In genomic region chr6:6874073-6874771, GRCm38 (mm10) we compare ENCODE assay signal across 10 mouse cellular contexts. TPM values are rescaled to one million over a fixed set of nuclear protein-coding genes. Genes with fewer than 3 reads are reported as not detected.
DNase-seq lines count a peak whose midpoint lies in the region; ATAC-seq lines count a peak whose summit lies in the region.
"Had no signal": no experiment of that assay in that cellular context is flagged by ENCODE, and none has a peak within 500 bp of the region (broad histone marks: within the 10 kb centered on the region; RNA-seq: fewer than 3 reads in every experiment).

No protein-coding gene starts in this region.

- peak; percentile 38 for ATAC-seq in embryonic facial prominence, embryonic 13.5 days (ENCODE audit: insufficient number of reproducible peaks, insufficient read depth, low FRiP score, low TSS enrichment, low read depth)
- peak; percentile 34; the same call in 1 of the 2 replicates for ATAC-seq in intestine, embryonic 16.5 days
- 0 out of 2 replicates have a peak, but pooled peaks have one; percentile 7 for ATAC-seq in neural tube, embryonic 12.5 days (ENCODE audit: low FRiP score, low read depth)

- H3K4me1 ChIP-seq in embryonic facial prominence, embryonic 13.5 days = peaks cover 40% of the 10 kb centered on the region
- no peaks in the 10 kb centered on the region for H3K4me1 ChIP-seq in intestine, embryonic 16.5 days (ENCODE audit: control insufficient read depth, insufficient read depth, low read length)
- peaks cover 3% of the 10 kb centered on the region for H3K4me1 ChIP-seq in neural tube, embryonic 12.5 days

- H3K4me2 ChIP-seq in embryonic facial prominence, embryonic 13.5 days = peak overlapping the region; percentile 78
- H3K4me2 ChIP-seq in intestine, embryonic 16.5 days (ENCODE audit: low read depth, low read length) = no peak overlapping the region
- no peak overlapping the region for H3K4me2 ChIP-seq in neural tube, embryonic 12.5 days (replicated peaks)

- H3K27me3 ChIP-seq in embryonic facial prominence, embryonic 13.5 days = peaks cover 100% of the 10 kb centered on the region
- H3K27me3 ChIP-seq in intestine, embryonic 16.5 days (replicated peaks; ENCODE audit: control insufficient read depth, insufficient read depth, low read length) = peaks cover 73% of the 10 kb centered on the region
- peaks cover 97% of the 10 kb centered on the region for H3K27me3 ChIP-seq in neural tube, embryonic 12.5 days (replicated peaks)

- H3K36me3 ChIP-seq in embryonic facial prominence, embryonic 13.5 days = 0 out of 2 replicates have a peak, but pooled peaks cover 3% of the 10 kb centered on the region
- H3K36me3 ChIP-seq in intestine, embryonic 16.5 days (ENCODE audit: control insufficient read depth, insufficient read depth, low read length) = no peaks in the 10 kb centered on the region
- H3K36me3 ChIP-seq in neural tube, embryonic 12.5 days = no peaks in the 10 kb centered on the region

- H3K9me3 ChIP-seq in embryonic facial prominence, embryonic 13.5 days = no peaks in the 10 kb centered on the region
- no peaks in the 10 kb centered on the region for H3K9me3 ChIP-seq in intestine, embryonic 16.5 days (ENCODE audit: control insufficient read depth, low read length)
- H3K9me3 ChIP-seq in neural tube, embryonic 12.5 days = no peaks in the 10 kb centered on the region

- peak overlapping the region; percentile 27 for H3K4me3 ChIP-seq in embryonic facial prominence, embryonic 13.5 days
- no peak overlapping the region for H3K4me3 ChIP-seq in intestine, embryonic 16.5 days (ENCODE audit: low read length)
- H3K4me3 ChIP-seq in neural tube, embryonic 12.5 days = no peak overlapping the region

- H3K27ac ChIP-seq in embryonic facial prominence, embryonic 13.5 days = peak overlapping the region; percentile 85
- no peak overlapping the region for H3K27ac ChIP-seq in intestine, embryonic 16.5 days (ENCODE audit: low read length)
- no peak overlapping the region for H3K27ac ChIP-seq in neural tube, embryonic 12.5 days

- 2% methylated on average over 24 of the region's 25 CpGs for WGBS in embryonic facial prominence, embryonic 13.5 days
- WGBS in intestine, embryonic 16.5 days = 1% methylated on average over 25 of the region's 25 CpGs
- 0% methylated on average over 25 of the region's 25 CpGs for WGBS in neural tube, embryonic 12.5 days

- H3K9ac ChIP-seq in embryonic facial prominence, embryonic 13.5 days = peak overlapping the region; percentile 62
- H3K9ac ChIP-seq in intestine, embryonic 16.5 days (ENCODE audit: low read depth, low read length) = no peak overlapping the region
- no peak overlapping the region for H3K9ac ChIP-seq in neural tube, embryonic 12.5 days

- intact Hi-C loops in heart, postnatal 14 days (cut with DNase I) = no loop called here

- DNase-seq in heart, adult 11 months = peak; percentile 80
- no peak for DNase-seq in heart, postnatal 14 days
- DNase-seq in spleen, postnatal 14 days (ENCODE audit: low spot score in 2 of 2) = no peak
- DNase-seq in layer of hippocampus, adult 9-10 months (ENCODE audit: low spot score) = no peak
- no peak for DNase-seq in urinary bladder, postnatal 36 days (ENCODE audit: low spot score in 2 of 2)
- DNase-seq: cerebellum, postnatal 25 days had no signal

RNA-seq across cellular contexts. Expression of gene Dlx5, which starts 7.7 kb away (rescaled TPM):
- under 1 TPM in 1 of 2 experiments, not detected in 1; 0.41 TPM for total RNA-seq in heart, postnatal 14 days (2021)
- 44.3 and 54.9 TPM in 2 replicates for polyA plus RNA-seq in embryonic facial prominence, embryonic 13.5 days (2015; fragmentation: Nextera tagmentation; extraction: Ambion mirVana)
- 1.5 and 1.7 TPM in 2 replicates for polyA plus RNA-seq in intestine, embryonic 16.5 days (2015; fragmentation: Nextera tagmentation; extraction: Ambion mirVana)
- 0.72 and 1.3 TPM in 2 replicates for polyA plus RNA-seq in neural tube, embryonic 12.5 days (2016; fragmentation: Nextera tagmentation; extraction: Ambion mirVana)

RNA-seq across cellular contexts. Expression of gene Dlx6, which starts 11.1 kb away (rescaled TPM):
- total RNA-seq in heart, postnatal 14 days (2021) = not detected
- polyA plus RNA-seq in embryonic facial prominence, embryonic 13.5 days (2015; fragmentation: Nextera tagmentation; extraction: Ambion mirVana) = 4.6 and 5.1 TPM in 2 replicates
- not detected in 2 replicates for polyA plus RNA-seq in intestine, embryonic 16.5 days (2015; fragmentation: Nextera tagmentation; extraction: Ambion mirVana)
- polyA plus RNA-seq in neural tube, embryonic 12.5 days (2016; fragmentation: Nextera tagmentation; extraction: Ambion mirVana) = not detected in 2 replicates
- polyA plus RNA-seq: gonadal fat pad, adult 2 months had no signal

Comparison
In these comparisons a context has a peak if more than half of its experiments do, and no peak if none do; other contexts are left out.
1. RNA of gene Dlx5, which starts 7.7 kb away (polyA plus RNA-seq): 44.3 to 54.9 TPM in embryonic facial prominence, embryonic 13.5 days; 1.5 to 1.7 TPM in intestine, embryonic 16.5 days and 0.72 to 1.3 TPM in neural tube, embryonic 12.5 days; every median in the first group is over 10 times any median in the second.
2. Peak in every context shown above with its lines, with median percentiles within 50 percentile points of each other: ATAC-seq.